Mouse (Mus musculus): Measurements from ENCODE around the gene Cybrd1. TPM values are rescaled to one million over a fixed set of nuclear protein-coding genes. Genes with fewer than 3 reads are reported as not detected.

Gene Cybrd1
- total RNA-seq, 2 experiments from 2014 or later = 1.1 to 1.7 TPM

DNA sequence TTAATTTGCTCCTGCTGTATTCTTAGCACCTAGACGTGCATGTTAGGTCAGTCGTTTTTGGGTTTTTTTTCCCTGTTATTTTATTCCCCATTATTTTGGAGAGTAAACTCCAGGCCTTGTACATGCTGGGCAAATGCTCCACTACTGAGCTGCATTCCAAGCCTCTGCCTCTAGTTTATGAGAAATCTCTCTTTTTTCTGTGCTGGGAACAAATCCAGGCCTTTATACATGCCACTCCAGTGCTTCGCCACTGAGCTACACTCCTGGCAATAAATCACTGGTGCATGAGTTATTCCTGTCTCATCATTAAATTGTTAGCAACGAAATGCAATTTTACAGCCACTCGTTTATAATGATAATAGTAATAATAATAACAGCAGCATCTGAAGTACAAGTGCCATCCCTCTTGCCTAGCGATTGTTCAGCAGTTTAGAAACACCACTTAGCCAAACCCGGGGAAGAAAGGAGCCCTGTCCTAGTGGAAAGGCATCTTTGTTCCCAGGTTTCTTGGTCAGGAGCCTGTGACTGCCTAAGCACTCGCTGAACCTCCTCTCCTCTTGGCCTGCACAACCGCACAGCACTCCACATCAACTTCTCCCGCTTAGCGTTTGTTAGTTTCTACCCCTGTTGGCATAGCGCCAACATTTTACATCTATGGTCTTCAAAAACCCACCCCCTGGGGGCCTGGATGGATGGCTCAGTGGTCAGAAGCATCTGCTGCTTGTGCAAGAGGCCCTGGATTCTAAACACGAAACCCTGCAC lies 4.7 kb downstream of the Cybrd1 start:
- intact Hi-C loops (cut with DNase I) = no loop called here
- DNase-seq = no peak

DNA sequence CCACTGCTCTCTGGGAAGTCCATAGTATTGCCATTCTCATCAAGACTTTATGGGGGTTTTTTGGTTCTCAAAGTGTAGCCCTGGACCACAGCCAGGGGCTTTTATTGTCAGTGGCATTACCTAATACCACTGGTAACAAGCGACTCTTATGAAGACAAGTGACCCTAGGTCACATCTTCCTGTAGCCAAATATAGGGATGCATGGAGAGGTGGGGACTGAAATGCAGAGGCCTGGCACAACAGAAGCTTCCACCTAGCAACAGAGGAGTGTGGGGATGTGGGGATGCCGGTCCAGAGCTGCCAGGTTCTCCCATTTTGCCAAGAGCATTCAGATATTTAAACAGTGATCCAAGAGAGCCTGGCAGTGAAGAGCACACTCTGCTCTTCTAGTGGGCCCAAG lies 5.9 kb downstream of the Cybrd1 start:
- intact Hi-C loops (cut with DNase I) = no loop called here
- DNase-seq = no peak

GRCm38 (mm10) chr2:71127779-71128534 lies 10.2 kb downstream of the Cybrd1 start:
- DNase-seq = no peak
- intact Hi-C loops (cut with DNase I) = no loop called here

DNA sequence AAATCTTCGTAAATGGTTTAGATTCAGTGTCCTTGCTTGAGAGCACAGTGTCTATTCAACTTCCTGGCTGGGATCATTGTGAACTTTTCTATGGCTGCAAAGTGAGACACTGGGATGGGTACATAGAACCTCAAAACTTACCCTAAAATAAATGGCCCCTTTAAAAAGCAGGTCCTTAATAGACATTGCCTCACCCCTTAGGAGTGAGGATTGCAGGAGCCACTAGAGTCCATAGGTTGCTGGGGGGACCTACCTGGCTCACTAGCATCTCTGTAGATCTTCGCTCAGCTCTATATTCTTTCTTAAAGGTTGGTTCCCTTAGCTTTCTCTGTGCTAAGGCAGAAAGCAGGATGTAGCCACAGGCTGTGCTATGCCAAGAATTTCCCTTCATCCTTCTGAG lies 12.6 kb downstream of the Cybrd1 start:
- DNase-seq = no peak
- intact Hi-C loops (cut with DNase I) = no loop called here

DNA sequence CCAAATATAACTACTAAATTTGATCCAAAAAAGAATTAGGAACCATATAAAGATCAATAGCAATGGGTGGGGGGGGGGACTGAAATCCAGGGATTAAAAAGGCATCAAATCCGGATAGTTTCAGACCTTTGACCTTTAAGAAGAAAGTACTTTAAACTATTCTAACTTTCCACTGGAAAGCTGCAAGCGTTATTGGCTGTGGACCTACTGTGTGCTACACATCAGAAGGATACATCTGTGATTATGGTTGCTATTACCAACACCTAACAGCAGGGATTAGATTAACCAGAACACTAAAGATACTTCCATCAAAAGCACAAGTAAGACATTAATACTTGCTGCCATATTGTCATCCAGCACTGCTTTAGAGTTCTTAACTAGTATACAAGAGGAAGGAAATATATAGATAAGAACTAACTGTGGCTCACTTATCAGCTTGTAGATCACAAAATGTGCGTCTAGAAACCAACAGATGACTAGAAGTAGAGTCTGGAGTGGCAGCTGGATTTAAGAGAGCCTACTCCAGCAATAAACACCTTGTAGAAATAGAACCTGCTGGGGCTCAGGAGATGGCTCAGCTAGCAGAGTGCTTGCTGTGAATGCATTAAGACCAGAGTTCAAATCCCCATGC lies 14.3 kb downstream of the Cybrd1 start:
- no peak for DNase-seq
- intact Hi-C loops (cut with DNase I) = no loop called here

- intact Hi-C loops (cut with DNase I) = no loop called here
- DNase-seq = no peak
Measured at GRCm38 (mm10) chr2:71134041-71134505, 16.4 kb downstream of the Cybrd1 start.

GRCm38 (mm10) chr2:71134836-71135235 lies 17.1 kb downstream of the Cybrd1 start:
- no peak for DNase-seq

GRCm38 (mm10) chr2:71140622-71141021 lies 22.9 kb downstream of the Cybrd1 start:
- intact Hi-C loops (cut with DNase I) = no loop called here
- DNase-seq = no peak

More at GRCm38 (mm10) chr2:71134836-71135235, 17.1 kb downstream of the Cybrd1 start:
- intact Hi-C loops (cut with DNase I) = no loop called here

GRCm38 (mm10) chr2:71142410-71142809 lies 24.7 kb downstream of the Cybrd1 start:
- DNase-seq = no peak
- intact Hi-C loops (cut with DNase I) = no loop called here

GRCm38 (mm10) chr2:71145853-71146252 lies 28.1 kb downstream of the Cybrd1 start:
- no peak for DNase-seq
- intact Hi-C loops (cut with DNase I) = no loop called here

- no peak for DNase-seq
- intact Hi-C loops (cut with DNase I) = no loop called here
Measured at GRCm38 (mm10) chr2:71146266-71146665, 28.5 kb downstream of the Cybrd1 start.

DNA sequence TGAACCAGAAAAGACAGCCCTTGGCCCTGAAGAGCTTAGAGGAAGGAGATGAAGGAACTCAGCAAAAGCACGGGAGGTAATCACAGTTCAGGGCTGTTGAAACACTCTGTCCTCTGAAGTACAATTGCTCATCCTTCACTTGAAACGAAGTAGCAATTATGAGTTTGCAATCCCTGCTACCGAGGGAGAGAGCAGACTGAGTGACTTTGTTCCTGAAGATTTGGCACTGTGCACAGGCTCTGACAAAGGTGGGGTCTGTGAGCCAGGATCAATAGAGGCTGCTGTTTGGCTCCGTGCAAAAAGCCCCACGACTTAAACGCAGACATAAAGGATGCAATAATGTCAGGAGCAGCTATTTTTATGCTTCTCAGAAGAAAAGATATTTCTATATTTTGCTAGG lies 30.1 kb downstream of the Cybrd1 start:
- no peak for DNase-seq
- intact Hi-C loops (cut with DNase I) = no loop called here

DNA sequence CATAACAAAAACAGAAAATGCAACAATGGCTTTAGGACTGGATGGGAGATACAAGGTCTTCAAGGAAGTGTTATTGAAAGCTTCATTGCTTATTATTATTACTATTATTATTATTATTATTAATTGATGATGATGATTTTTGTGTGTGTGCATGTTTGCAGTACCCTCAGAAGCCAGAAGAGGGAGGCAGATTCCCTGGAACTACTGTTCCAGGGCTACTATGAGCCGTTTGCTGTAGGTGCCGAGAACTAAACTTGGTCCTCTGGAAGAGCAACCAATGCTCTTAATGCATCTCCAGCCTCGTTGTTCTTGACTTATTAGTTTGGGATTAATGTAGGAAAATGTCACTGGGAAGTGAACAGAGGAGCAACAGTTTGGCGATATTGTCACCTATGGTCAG lies 34.4 kb downstream of the Cybrd1 start:
- intact Hi-C loops (cut with DNase I) = loop anchor here (10.0 kb wide), 1 partner anchor 663 kb away; no protein-coding TSS in a partner anchor
- no peak for DNase-seq

- intact Hi-C loops (cut with DNase I) = loop anchor here (10.0 kb wide), 1 partner anchor 659 kb away; no protein-coding TSS in a partner anchor
- DNase-seq = peak; percentile 77 to 88
Measured at GRCm38 (mm10) chr2:71155486-71155885, 37.8 kb downstream of the Cybrd1 start.

DNA sequence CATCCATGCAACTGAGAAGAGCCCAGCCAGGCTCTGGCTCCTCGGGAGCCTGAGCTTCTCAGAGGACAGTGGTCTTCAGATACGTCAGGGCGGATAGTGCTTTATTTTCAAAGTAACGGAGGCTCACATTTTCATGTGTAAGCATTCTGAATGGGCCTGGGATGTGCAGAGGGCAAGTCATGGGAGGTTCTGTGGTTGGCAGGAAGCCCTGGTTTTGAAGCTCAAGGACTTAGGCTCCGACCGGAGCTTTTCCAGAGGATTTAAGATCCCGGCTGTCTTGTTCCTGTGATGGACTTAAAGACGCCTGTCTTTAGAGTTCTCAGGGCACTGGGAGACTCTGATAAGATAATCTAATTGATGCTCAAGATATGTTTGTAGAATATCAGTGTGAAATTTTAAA lies 38.7 kb downstream of the Cybrd1 start:
- DNase-seq = no peak
- intact Hi-C loops (cut with DNase I) = loop anchor here (2.0 to 10.0 kb wide), 2 partner anchors 392 to 658 kb away; no protein-coding TSS in a partner anchor

DNA sequence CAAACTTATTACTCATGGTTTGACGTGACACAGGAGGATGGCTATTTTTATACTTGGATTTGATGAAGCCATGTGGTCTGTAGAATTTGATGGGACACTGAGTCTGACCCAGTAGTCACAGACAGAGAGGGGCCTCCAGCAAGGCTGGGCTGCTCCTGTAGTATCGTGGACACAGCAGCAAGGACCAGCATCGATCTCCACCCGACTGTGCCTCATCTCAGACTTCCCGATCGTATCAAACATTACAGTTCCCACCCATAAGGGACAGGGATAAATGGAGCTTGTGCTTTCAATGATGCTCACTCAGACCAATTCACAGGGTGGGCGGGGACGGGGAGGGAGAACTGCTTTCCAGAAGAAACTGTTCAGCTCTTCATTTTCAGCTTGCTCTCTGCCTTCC lies 40.2 kb downstream of the Cybrd1 start:
- DNase-seq = no peak
- intact Hi-C loops (cut with DNase I) = loop anchor here (2.0 to 10.0 kb wide), 2 partner anchors 391 to 657 kb away; no protein-coding TSS in a partner anchor

DNA sequence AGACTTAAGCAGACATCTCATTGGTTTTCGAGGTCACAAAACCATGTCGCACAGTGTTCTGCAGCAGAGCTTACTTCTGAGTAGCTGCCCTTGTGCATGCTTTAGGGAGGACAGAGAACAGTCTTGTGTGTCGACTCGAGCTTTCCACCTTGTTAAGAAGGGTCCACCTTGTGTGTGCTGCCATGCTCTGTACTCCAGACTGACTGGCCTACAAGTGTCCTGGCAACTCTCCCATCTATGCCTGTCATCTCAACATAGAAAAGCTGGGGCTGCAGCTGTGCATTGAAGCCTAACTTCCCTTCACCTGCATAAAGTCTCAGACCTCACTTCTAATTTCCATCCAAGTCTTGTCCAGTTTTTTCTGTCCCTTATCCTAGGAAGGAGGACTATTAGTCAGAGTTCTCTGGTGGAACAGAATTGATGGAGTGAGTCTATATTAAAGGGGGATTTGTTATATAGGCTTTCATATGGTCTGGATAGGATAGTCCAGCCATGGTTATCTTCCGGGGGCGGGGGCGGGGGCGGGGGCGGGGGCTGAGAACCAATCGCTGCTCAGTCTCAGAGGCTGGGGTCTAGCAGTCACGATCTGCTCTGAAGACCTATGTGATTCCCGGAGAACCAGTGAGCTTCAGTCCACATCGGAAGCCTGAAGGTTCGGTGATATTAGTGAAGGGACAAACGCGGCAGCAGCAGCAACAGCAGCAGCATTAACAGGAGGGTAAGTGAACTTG lies 42.0 kb downstream of the Cybrd1 start:
- intact Hi-C loops (cut with DNase I) = loop anchor here (10.0 kb wide), 1 partner anchor 655 kb away; no protein-coding TSS in a partner anchor
- DNase-seq = peak in 1 of 2 experiments; percentile 14

GRCm38 (mm10) chr2:71160307-71160861 lies 42.7 kb downstream of the Cybrd1 start:
- no peak for DNase-seq
- intact Hi-C loops (cut with DNase I) = no loop called here

DNA sequence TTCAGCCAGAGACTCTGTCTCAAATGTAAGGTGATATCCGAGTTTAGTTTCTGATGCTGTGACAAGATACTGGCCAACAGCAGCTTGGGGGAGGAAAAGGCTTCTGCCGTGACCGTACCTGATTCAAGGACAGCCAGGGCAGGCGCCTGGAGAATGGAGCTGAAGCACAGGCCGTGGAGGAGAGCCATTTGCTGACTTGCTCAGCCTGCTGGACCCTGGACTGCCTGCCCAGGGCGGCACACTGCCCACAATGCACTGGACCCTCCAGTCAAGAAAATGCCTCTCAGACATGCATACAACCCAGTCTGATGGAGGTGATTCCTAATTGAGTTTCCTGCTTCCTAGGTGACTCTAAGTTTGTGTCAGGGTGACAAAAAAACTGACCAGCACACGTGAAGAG lies 43.8 kb downstream of the Cybrd1 start:
- intact Hi-C loops (cut with DNase I) = no loop called here
- no peak for DNase-seq
